Mouse (Mus musculus): ENCODE results near the gene Mafk. TPM values are rescaled to one million over a fixed set of nuclear protein-coding genes. Genes with fewer than 3 reads are reported as not detected.
A peak's percentile ranks its signal among the peaks of the same experiment; 100 is the strongest.

Mafk gene
- total and polyA plus RNA-seq, 3 experiments, result 23.6 to 34.1 (median 33.2) TPM

GRCm38 (mm10) chr5:139821466-139822459, 30.4 kb downstream of the Mafk start:
- peaks cover 4% of the 10 kb centered on the region for H3K4me1 ChIP-seq (ENCODE audit: control insufficient read depth, insufficient read depth, low read length)
- H3K9ac ChIP-seq (ENCODE audit: low read depth, low read length), result no peak overlapping the region
- no peaks in the 10 kb centered on the region for H3K36me3 ChIP-seq (ENCODE audit: control insufficient read depth, insufficient read depth, low read length)
- no peak overlapping the region for H3K27ac ChIP-seq
- no peaks in the 10 kb centered on the region for H3K27me3 ChIP-seq (ENCODE audit: control insufficient read depth, insufficient read depth, low read length)
- no peak for DNase-seq
- H3K4me3 ChIP-seq, result no peak overlapping the region
- intact Hi-C loops (cut with DNase I), result no loop called here
- H3K79me2 ChIP-seq (replicated peaks; ENCODE audit: control insufficient read depth, insufficient read depth, low read length), result no peaks in the 10 kb centered on the region
- 76% methylated on average over 12 of the region's 12 CpGs for WGBS
- TF ChIP-seq CTCF (IDR thresholded peaks at IDR 0.05), result no peak

- H3K79me2 ChIP-seq (replicated peaks; ENCODE audit: control insufficient read depth, insufficient read depth, low read length), result no peaks in the 10 kb centered on the region
- H3K4me1 ChIP-seq (ENCODE audit: control insufficient read depth, insufficient read depth, low read length), result peaks cover 5% of the 10 kb centered on the region
- 90% methylated on average over 10 of the region's 10 CpGs for WGBS
- DNase-seq, result no peak
- H3K27me3 ChIP-seq (ENCODE audit: control insufficient read depth, insufficient read depth, low read length), result no peaks in the 10 kb centered on the region
- H3K27ac ChIP-seq, result no peak overlapping the region
- intact Hi-C loops (cut with DNase I), result no loop called here
- no peaks in the 10 kb centered on the region for H3K36me3 ChIP-seq (ENCODE audit: control insufficient read depth, insufficient read depth, low read length)
- H3K4me3 ChIP-seq, result no peak overlapping the region
- H3K9ac ChIP-seq (ENCODE audit: low read depth, low read length), result no peak overlapping the region
- no peak for TF ChIP-seq POLR2A (IDR thresholded peaks at IDR 0.05; ENCODE audit: insufficient read depth, low read depth, low read length)
Observed at GRCm38 (mm10) chr5:139824531-139824930, 33.2 kb downstream of the Mafk start.

- DNase-seq, result no peak
- Histone ChIP-seq H3K27me3 (ENCODE audit: control insufficient read depth, insufficient read depth, low read length) (no peaks in the 10 kb centered on the region), H3K4me1 (ENCODE audit: control insufficient read depth, insufficient read depth, low read length) (peaks cover 5% of the 10 kb centered on the region), H3K4me3 (peak overlapping the region; percentile 91), H3K36me3 (ENCODE audit: control insufficient read depth, insufficient read depth, low read length) (no peaks in the 10 kb centered on the region), H3K79me2 (replicated peaks; ENCODE audit: control insufficient read depth, insufficient read depth, low read length) (no peaks in the 10 kb centered on the region), H3K9ac (ENCODE audit: low read depth, low read length) (peak overlapping the region; percentile 95), H3K27ac (no peak overlapping the region; the same call in 1 of the 2 replicates)
- WGBS, result 31% methylated on average over 11 of the region's 11 CpGs
- no peak for TF ChIP-seq CTCF (IDR thresholded peaks at IDR 0.05)
- TF ChIP-seq EP300 (IDR thresholded peaks at IDR 0.05; ENCODE audit: insufficient read depth, low read depth, low read length), result no peak
- TF ChIP-seq POLR2A (IDR thresholded peaks at IDR 0.05; ENCODE audit: insufficient read depth, low read depth, low read length), result no peak
- intact Hi-C loops (cut with DNase I), result loop anchor here (2.0 kb wide), 1 partner anchor 51 kb away; the partner anchor contains the start of gene Ints1
Observed at GRCm38 (mm10) chr5:139825947-139826346, 34.6 kb downstream of the Mafk start.

- WGBS, result under 1% methylated on average over 43 of the region's 43 CpGs
- Histone ChIP-seq H3K36me3 (ENCODE audit: control insufficient read depth, insufficient read depth, low read length) (no peaks in the 10 kb centered on the region), H3K9ac (ENCODE audit: low read depth, low read length) (peak within 1 kb of the TSS; percentile 95), H3K27me3 (ENCODE audit: control insufficient read depth, insufficient read depth, low read length) (no peaks in the 10 kb centered on the region), H3K4me3 (peak within 1 kb of the TSS; percentile 91), H3K27ac (peak within 1 kb of the TSS; percentile 82), H3K4me1 (ENCODE audit: control insufficient read depth, insufficient read depth, low read length) (peaks cover 5% of the 10 kb centered on the region), H3K79me2 (replicated peaks; ENCODE audit: control insufficient read depth, insufficient read depth, low read length) (no peaks in the 10 kb centered on the region)
- intact Hi-C loops (cut with DNase I), result loop anchor here (2.0 kb wide), 1 partner anchor 52 kb away; the partner anchor contains the start of gene Ints1
- peak; percentile 90 to 98 for DNase-seq
- TF ChIP-seq POLR2A (IDR thresholded peaks at IDR 0.05; ENCODE audit: insufficient read depth, low read depth, low read length) (peak; percentile 88), EP300 (IDR thresholded peaks at IDR 0.05; ENCODE audit: insufficient read depth, low read depth, low read length) (peak; percentile 83), CTCF (IDR thresholded peaks at IDR 0.05) (peak; percentile 8; the same call in 1 of the 2 replicates)
Observed at GRCm38 (mm10) chr5:139826357-139827055, 35.2 kb downstream of the Mafk start, which contains the start of the genes Gm26938 and Psmg3. Gene Gm26938 (minus strand): TSS chr5:139826407. Gene Psmg3 (minus strand): TSS chr5:139826885.

- no peak overlapping the region for H3K4me3 ChIP-seq
- no peak overlapping the region for H3K27ac ChIP-seq
- no peak overlapping the region for H3K9ac ChIP-seq (ENCODE audit: low read depth, low read length)
- H3K79me2 ChIP-seq (replicated peaks; ENCODE audit: control insufficient read depth, insufficient read depth, low read length), result no peaks in the 10 kb centered on the region
- TF ChIP-seq POLR2A (IDR thresholded peaks at IDR 0.05; ENCODE audit: insufficient read depth, low read depth, low read length), result no peak
- TF ChIP-seq CTCF (IDR thresholded peaks at IDR 0.05), result peak; percentile 66
- H3K27me3 ChIP-seq (ENCODE audit: control insufficient read depth, insufficient read depth, low read length), result no peaks in the 10 kb centered on the region
- 97% methylated on average over 1 of the region's 1 CpGs for WGBS
- intact Hi-C loops (cut with DNase I), result loop anchor here (2.0 kb wide), 1 partner anchor 53 kb away; the partner anchor contains the start of gene Ints1
- H3K4me1 ChIP-seq (ENCODE audit: control insufficient read depth, insufficient read depth, low read length), result peaks cover 5% of the 10 kb centered on the region
- no peak for DNase-seq
- H3K36me3 ChIP-seq (ENCODE audit: control insufficient read depth, insufficient read depth, low read length), result no peaks in the 10 kb centered on the region
Observed at GRCm38 (mm10) chr5:139827593-139827992, 36.3 kb downstream of the Mafk start.
